Mouse (Mus musculus) heart, postnatal 0 days (tissue): ENCODE measurements around the gene Slc6a4.

Experiments used
- CTCF ChIP-seq: IDR thresholded peaks from 2 replicates; pipeline ENCODE4 v1.5.1; 2016; ENCODE audit warnings: antibody characterized with exemption, control low read depth, low read depth
- EP300 ChIP-seq: IDR thresholded peaks from 2 replicates; pipeline ENCODE4 v1.6.1; 2016; ENCODE audit warnings: antibody characterized with exemption, low read depth

DNA sequence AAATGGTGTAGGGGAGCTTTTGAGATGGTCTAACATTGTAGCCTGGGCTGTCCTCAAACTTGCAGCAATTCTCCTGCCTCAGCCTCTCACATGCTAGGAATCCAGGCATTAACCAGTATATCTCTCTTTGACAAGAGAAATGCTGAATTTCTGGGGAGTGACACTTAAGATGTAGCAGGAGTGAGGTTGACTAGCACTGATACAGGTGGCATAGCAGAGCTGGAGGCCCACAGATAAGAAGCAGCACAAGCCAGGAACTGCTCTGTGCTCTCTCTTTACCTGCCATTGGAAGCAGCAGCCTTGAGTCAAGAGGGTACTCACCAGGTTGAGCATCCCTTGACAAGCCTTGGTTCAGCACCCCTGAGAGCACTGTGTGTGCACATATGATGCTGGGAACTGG is 14.2 kb upstream of the Slc6a4 start:
- TF ChIP-seq EP300 (no peak), CTCF (no peak)
